Mouse (Mus musculus) heart, embryonic 16.5 days (tissue): ENCODE measurements around the gene Vmn2r66. TPM values are rescaled to one million over a fixed set of nuclear protein-coding genes. Genes with fewer than 3 reads are reported as not detected.

Source experiments
- ATAC-seq: fragments of 200-750 bp; cut with Nextera tagmentation; replicated peaks from 2 replicates; pipeline ENCODE4 v1.8.0; 2017; ENCODE audit warnings: moderate number of reproducible peaks; ENCODE audit not compliant: insufficient read depth, low FRiP score; ENCODE audit errors: extremely low read depth
- H3K27ac ChIP-seq: fragments of 300-500 bp; sonication (generic); 2 replicates; pipeline ENCODE4 v1.5.1; 2014; ENCODE audit warnings: mild to moderate bottlenecking, low read length, control low read depth, moderate library complexity
- H3K27me3 ChIP-seq: fragments of 300-500 bp; sonication (generic); 2 replicates; pipeline ENCODE4 v1.6.1; 2014; ENCODE audit warnings: low read length, mixed read lengths; ENCODE audit not compliant: control insufficient read depth, insufficient read depth
- H3K36me3 ChIP-seq: fragments of 300-500 bp; sonication (generic); 2 replicates; pipeline ENCODE4 v1.6.1; 2014; ENCODE audit not compliant: control insufficient read depth, insufficient read depth
- H3K4me1 ChIP-seq: fragments of 300-500 bp; sonication (generic); 2 replicates; pipeline ENCODE4 v1.6.1; 2014; ENCODE audit warnings: low read length, mixed read lengths; ENCODE audit not compliant: control insufficient read depth, insufficient read depth
- H3K4me2 ChIP-seq: fragments of 300-500 bp; sonication (generic); 2 replicates; pipeline ENCODE4 v1.6.1; 2014; ENCODE audit warnings: low read depth, mild to moderate bottlenecking, control low read depth, low read length
- H3K4me3 ChIP-seq: fragments of 300-500 bp; sonication (generic); 2 replicates; pipeline ENCODE4 v1.5.1; 2014; ENCODE audit warnings: mild to moderate bottlenecking, control low read depth, low read length
- H3K9ac ChIP-seq: fragments of 300-500 bp; sonication (generic); 2 replicates; pipeline ENCODE4 v1.6.1; 2014; ENCODE audit warnings: low read length, control low read depth
- H3K9me3 ChIP-seq: fragments of 300-500 bp; sonication (generic); replicated peaks from 2 replicates; pipeline ENCODE4 v1.6.1; 2016; ENCODE audit warnings: low read length; ENCODE audit not compliant: control insufficient read depth
- WGBS: fragments of 180-500 bp; shearing (Covaris S2); extraction: QIAGEN DNeasy Blood & Tissue Kit; methylation state at CpG from one replicate; pipeline ENCODE4 v1.1.7; 2014; 5-methylcytosine and 5-hydroxymethylcytosine counted together
- polyA plus RNA-seq: library from polyadenylated mRNA; unstranded; fragments of >200 nt; fragmentation: Nextera tagmentation; extraction: Ambion mirVana; gene quantifications from 2 replicates; pipeline ENCODE4 v1.2.1, GENCODE M21; 2015

Gene Vmn2r66
- not detected in 2 replicates for polyA plus RNA-seq

GRCm38 (mm10) chr7:85012168-85012567, at the start of gene Vmn2r66:
Vmn2r66 (minus strand) TSS chr7:85012268.
- H3K9me3 ChIP-seq: peaks cover 2% of the 10 kb centered on the region; the same call in 1 of the 2 replicates
- H3K27ac ChIP-seq: no peak within 1 kb of the TSS
- no peak within 1 kb of the TSS for H3K4me3 ChIP-seq
- H3K4me2 ChIP-seq: no peak within 1 kb of the TSS
- no peaks in the 10 kb centered on the region for H3K4me1 ChIP-seq
- H3K9ac ChIP-seq: no peak within 1 kb of the TSS
- no peaks in the 10 kb centered on the region for H3K27me3 ChIP-seq
- no peaks in the 10 kb centered on the region for H3K36me3 ChIP-seq
- no peak for ATAC-seq
- 76% methylated on average over 1 of the region's 1 CpGs for WGBS

DNA sequence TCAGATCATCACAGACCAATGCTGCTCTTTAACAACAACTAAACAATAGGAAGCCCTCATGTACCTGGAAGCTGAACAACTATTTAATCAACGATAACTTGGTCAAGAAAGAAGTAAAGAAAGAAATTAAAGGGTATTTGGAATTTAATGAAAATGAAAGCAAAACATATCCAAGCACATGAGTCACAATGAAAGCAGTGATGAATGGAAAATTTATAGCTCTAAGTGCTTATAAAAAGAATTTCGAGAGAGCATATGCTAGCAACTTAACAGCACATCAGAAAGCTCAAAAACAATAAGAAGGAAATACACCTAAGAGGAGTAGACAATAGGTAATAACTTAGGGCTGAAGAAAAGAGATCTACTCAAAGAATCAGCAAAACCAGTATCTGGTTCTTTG, 15.4 kb downstream of the Vmn2r66 start:
- Histone ChIP-seq H3K4me1 (no peaks in the 10 kb centered on the region), H3K27me3 (no peaks in the 10 kb centered on the region), H3K9ac (no peak overlapping the region), H3K36me3 (no peaks in the 10 kb centered on the region), H3K27ac (no peak overlapping the region), H3K9me3 (no peaks in the 10 kb centered on the region; the same call in none of the 2 replicates), H3K4me2 (no peak overlapping the region), H3K4me3 (no peak overlapping the region)
- 66% methylated on average over 2 of the region's 2 CpGs for WGBS
- no peak for ATAC-seq

- no peaks in the 10 kb centered on the region for H3K27me3 ChIP-seq
Observed at GRCm38 (mm10) chr7:84964015-84964414, 48.1 kb downstream of the Vmn2r66 start, which contains the start of gene Vmn2r65. Vmn2r65 (minus strand) TSS chr7:84964115.

More at GRCm38 (mm10) chr7:84964015-84964414, 48.1 kb downstream of the Vmn2r66 start, which contains the start of gene Vmn2r65:
- no peak within 1 kb of the TSS for H3K9ac ChIP-seq
- no peak within 1 kb of the TSS for H3K27ac ChIP-seq
- no peak within 1 kb of the TSS for H3K4me2 ChIP-seq
- no peak for ATAC-seq
- H3K4me3 ChIP-seq: no peak within 1 kb of the TSS
- no peaks in the 10 kb centered on the region for H3K36me3 ChIP-seq
- no peaks in the 10 kb centered on the region for H3K4me1 ChIP-seq
- 42% methylated on average over 1 of the region's 1 CpGs for WGBS
- H3K9me3 ChIP-seq: no peaks in the 10 kb centered on the region

Other genes starting within 250 kb of the Vmn2r66 start
- not detected in 2 replicates for gene Olfr291, start 158.7 kb downstream of the Vmn2r66 start, polyA plus RNA-seq
- gene Vmn2r65, start 48.2 kb downstream of the Vmn2r66 start, polyA plus RNA-seq: not detected in 2 replicates
- not detected in 2 replicates for gene Vmn2r67, start 143.7 kb upstream of the Vmn2r66 start, polyA plus RNA-seq
- not detected in 2 replicates for gene Vmn2r68, start 225.5 kb upstream of the Vmn2r66 start, polyA plus RNA-seq